Mouse (Mus musculus) left cerebral cortex, postnatal 10 days (tissue): ENCODE results near the gene Snx5. TPM values are rescaled to one million over a fixed set of nuclear protein-coding genes. Genes with fewer than 3 reads are reported as not detected.

Experiments used
- total RNA-seq, 2 experiments: library from RNA; stranded (reverse); gene quantifications; 2 replicates each; pipeline ENCODE4 v1.2.3; 2021

Snx5 gene
- total RNA-seq, 2 experiments from 2014 or later: 63.2 to 63.9 TPM

Other genes with a start within 250 kb of the Snx5 start
- gene Banf2, start 237.8 kb downstream of the Snx5 start, total RNA-seq: not detected
- 1 to 10 TPM; 2.9 to 3.8 TPM for gene Mgme1, start 243 bp downstream of the Snx5 start, total RNA-seq
- gene Ovol2, start 61.2 kb upstream of the Snx5 start, total RNA-seq: 1 to 10 TPM; 3.2 to 6.3 TPM
- 10 to 100 TPM; 24.4 to 27.2 TPM for gene Kat14, start 98.1 kb upstream of the Snx5 start, total RNA-seq
- gene Pet117, start 98.1 kb upstream of the Snx5 start, total RNA-seq: 1 to 10 TPM; 5.3 to 5.5 TPM